Comparison of ENCODE assay signal across 30 mouse cellular contexts in the genomic region with DNA sequence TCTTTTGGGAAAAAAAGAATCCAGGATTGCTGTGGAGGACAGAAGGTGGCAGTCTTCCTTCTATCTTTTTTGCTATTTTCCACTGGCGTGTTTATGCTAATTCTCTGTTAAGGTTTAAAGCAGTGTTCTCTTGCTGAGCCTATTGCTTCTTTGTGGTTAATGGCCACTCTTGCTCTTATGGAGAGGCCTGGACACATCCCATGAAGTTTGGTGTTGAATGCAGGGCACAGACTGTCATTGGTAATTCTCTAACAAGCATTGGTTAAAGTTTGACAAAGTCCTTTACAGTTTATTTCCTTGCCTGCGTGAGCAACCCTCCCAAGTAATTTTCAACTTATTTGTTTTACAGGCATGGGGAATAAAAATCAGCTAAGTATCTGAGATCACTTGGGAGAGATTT.
DNase-seq lines count a peak whose midpoint lies in the region; ATAC-seq and TF ChIP-seq lines count a peak whose summit lies in the region.
"Had no signal": no experiment of that assay in that cellular context is flagged by ENCODE, and none has a peak within 500 bp of the region (broad histone marks: within the 10 kb centered on the region; RNA-seq: fewer than 3 reads in every experiment).

No protein-coding gene starts in this region.

- no peak overlapping the region for H3K4me2 ChIP-seq in kidney, postnatal 0 days (ENCODE audit: low read length)
- H3K4me2 ChIP-seq in lung, embryonic 14.5 days = no peak overlapping the region
- H3K4me2 ChIP-seq in CH12.LX (ENCODE audit: insufficient read depth, low read depth, poor library complexity, severe bottlenecking) = no peak overlapping the region
- H3K4me2 ChIP-seq: embryonic facial prominence, embryonic 13.5 days; forebrain, embryonic 12.5 days; heart, embryonic 13.5 days; hindbrain, embryonic 14.5 days had no signal

- no peak overlapping the region for H3K4me3 ChIP-seq in kidney, postnatal 0 days (replicated peaks; ENCODE audit: low read depth, low read length)
- no peak overlapping the region for H3K4me3 ChIP-seq in lung, embryonic 14.5 days (ENCODE audit: low read depth, low read length)
- H3K4me3 ChIP-seq in CH12.LX (replicated peaks in 1 of 3; ENCODE audit: low read depth in 2 of 3, low read length in 2 of 3, poor library complexity in 1 of 3) = no peak overlapping the region
- H3K4me3 ChIP-seq: embryonic facial prominence, embryonic 10.5 days; embryonic facial prominence, embryonic 13.5 days; erythroblast, embryonic 14.5 days; forebrain, embryonic 12.5 days; heart, adult 2 months; heart, embryonic 10.5 days; heart, embryonic 13.5 days had no signal

- TF ChIP-seq RAD21 in CH12.LX (IDR thresholded peaks at IDR 0.05; ENCODE audit: low read depth, low read length) = peak; percentile 1; the same call in 1 of the 2 replicates

- H3K27ac ChIP-seq in kidney, postnatal 0 days = no peak overlapping the region
- no peak overlapping the region for H3K27ac ChIP-seq in lung, embryonic 14.5 days (ENCODE audit: low read depth)
- no peak overlapping the region for H3K27ac ChIP-seq in CH12.LX (ENCODE audit: insufficient read depth, low read depth)
- H3K27ac ChIP-seq: embryonic facial prominence, embryonic 10.5 days; embryonic facial prominence, embryonic 13.5 days; forebrain, embryonic 12.5 days; heart, adult 2 months; heart, embryonic 10.5 days; heart, embryonic 13.5 days; hindbrain, embryonic 14.5 days; hindbrain, postnatal 0 days had no signal

- H3K4me1 ChIP-seq in kidney, postnatal 0 days (replicated peaks; ENCODE audit: insufficient read depth, low read length) = no peaks in the 10 kb centered on the region
- no peaks in the 10 kb centered on the region for H3K4me1 ChIP-seq in lung, embryonic 14.5 days (ENCODE audit: insufficient read depth)
- no peaks in the 10 kb centered on the region for H3K4me1 ChIP-seq in CH12.LX (ENCODE audit: control insufficient read depth in 1 of 2, insufficient read depth in 2 of 2)
- H3K4me1 ChIP-seq: embryonic facial prominence, embryonic 10.5 days; embryonic facial prominence, embryonic 13.5 days; forebrain, embryonic 12.5 days; heart, embryonic 10.5 days; heart, embryonic 13.5 days had no signal

- H3K9ac ChIP-seq in kidney, postnatal 0 days (ENCODE audit: low read depth, low read length) = no peak overlapping the region
- no peak overlapping the region for H3K9ac ChIP-seq in lung, embryonic 14.5 days
- H3K9ac ChIP-seq in CH12.LX (ENCODE audit: insufficient read depth, low read depth) = no peak overlapping the region
- H3K9ac ChIP-seq: embryonic facial prominence, embryonic 13.5 days; forebrain, embryonic 12.5 days; heart, embryonic 13.5 days; hindbrain, embryonic 14.5 days had no signal

- TF ChIP-seq EP300 in CH12.LX (IDR thresholded peaks at IDR 0.05; ENCODE audit: low read length) = no peak

- TF ChIP-seq CTCF in kidney, postnatal 0 days (IDR thresholded peaks at IDR 0.05; ENCODE audit: low read depth) = peak; percentile 11; the same call in 1 of the 2 replicates
- no peak for TF ChIP-seq CTCF in lung, embryonic 14.5 days (IDR thresholded peaks at IDR 0.05; ENCODE audit: low read depth)
- TF ChIP-seq CTCF in CH12.LX (conservative IDR thresholded peaks at IDR 0.05 in 1 of 2, IDR thresholded peaks at IDR 0.05 in 1 of 2; ENCODE audit: low read depth in 2 of 2, low read length in 2 of 2) = no peak

- no peak for TF ChIP-seq POLR2A in CH12.LX (IDR thresholded peaks at IDR 0.05; ENCODE audit: low read depth, low read length)

- H3K27me3 ChIP-seq in kidney, postnatal 0 days (ENCODE audit: insufficient read depth, low read length) = no peaks in the 10 kb centered on the region
- no peaks in the 10 kb centered on the region for H3K27me3 ChIP-seq in lung, embryonic 14.5 days (ENCODE audit: insufficient read depth, low read length)
- no peaks in the 10 kb centered on the region for H3K27me3 ChIP-seq in CH12.LX (replicated peaks)
- H3K27me3 ChIP-seq: embryonic facial prominence, embryonic 13.5 days; forebrain, embryonic 12.5 days; heart, embryonic 13.5 days; Patski had no signal

- no peaks in the 10 kb centered on the region for H3K79me2 ChIP-seq in CH12.LX (replicated peaks; ENCODE audit: control insufficient read depth, extremely low read depth, insufficient read depth, poor library complexity, severe bottlenecking)

- ATAC-seq in kidney, postnatal 0 days (replicated peaks; ENCODE audit: low FRiP score, low read depth) = no peak
- ATAC-seq in lung, embryonic 14.5 days (ENCODE audit: insufficient read depth) = no peak
- ATAC-seq: forebrain, embryonic 16.5 days; hindbrain, postnatal 0 days; Patski had no signal

- 59% methylated on average over 2 of the region's 2 CpGs for WGBS in kidney, postnatal 0 days
- WGBS in lung, embryonic 14.5 days = 73% methylated on average over 2 of the region's 2 CpGs

- no peaks in the 10 kb centered on the region for H3K36me3 ChIP-seq in kidney, postnatal 0 days (ENCODE audit: insufficient read depth, low read length)
- H3K36me3 ChIP-seq in lung, embryonic 14.5 days (ENCODE audit: insufficient read depth) = no peaks in the 10 kb centered on the region
- H3K36me3 ChIP-seq in CH12.LX (replicated peaks in 1 of 2; ENCODE audit: control insufficient read depth in 1 of 2, insufficient read depth in 1 of 2, low read length in 1 of 2) = no peaks in the 10 kb centered on the region
- H3K36me3 ChIP-seq: embryonic facial prominence, embryonic 10.5 days; embryonic facial prominence, embryonic 13.5 days; forebrain, embryonic 12.5 days; G1E; heart, embryonic 10.5 days; heart, embryonic 13.5 days had no signal

- H3K9me3 ChIP-seq in kidney, postnatal 0 days (replicated peaks; ENCODE audit: low read length) = no peaks in the 10 kb centered on the region
- no peaks in the 10 kb centered on the region for H3K9me3 ChIP-seq in lung, embryonic 14.5 days (ENCODE audit: low read depth, low read length)
- H3K9me3 ChIP-seq in CH12.LX (replicated peaks; ENCODE audit: low read length) = no peaks in the 10 kb centered on the region
- H3K9me3 ChIP-seq: embryonic facial prominence, embryonic 10.5 days; embryonic facial prominence, embryonic 13.5 days; forebrain, embryonic 12.5 days; G1E; heart, embryonic 10.5 days; heart, embryonic 13.5 days had no signal

- peak; percentile 1 for DNase-seq in kidney, adult 9 months
- no peak for DNase-seq in kidney, postnatal 4 days
- DNase-seq in kidney, postnatal 0 days (ENCODE audit: low spot score) = peak; percentile 5
- DNase-seq in kidney, postnatal 25 days = no peak
- peak; percentile 8 for DNase-seq in lung, embryonic 14.5 days
- DNase-seq in lung, postnatal 25 days (ENCODE audit: low spot score) = no peak
- DNase-seq in CH12.LX (ENCODE audit: extremely low read depth) = no peak
- DNase-seq in cerebellum, postnatal 14 days = no peak
- DNase-seq: adrenal gland, postnatal 10 days; cerebellum, adult 11 months; cerebellum, adult 2 months; cerebellum, adult 9-11 months; cerebellum, postnatal 36 days; embryo, embryonic 11 days; gastrocnemius, postnatal 10 days; gastrocnemius, postnatal 36 days; heart, adult 2 months; heart, postnatal 14 days; heart, postnatal 4 days had no signal

- dilution Hi-C loops in CH12.LX (cut with MboI; ENCODE audit: extremely low pct_ligation_motif_present, extremely low pct_unique_long_range_greater_than_20kb, low sequenced_read_pairs) = no loop called here

- in situ Hi-C loops in CH12.LX (cut with MboI; ENCODE audit: low pct_ligation_motif_present, low pct_unique_long_range_greater_than_20kb, low sequenced_read_pairs) = no loop called here

TF ChIP-seq in CH12.LX, 34 proteins besides CTCF, POLR2A, EP300 and RAD21:
- TF ChIP-seq TBP (conservative IDR thresholded peaks at IDR 0.05; ENCODE audit: low read depth, low read length) (no peak), E2F4 (IDR thresholded peaks at IDR 0.05; ENCODE audit: insufficient replicate concordance, low read depth, low read length) (no peak), CHD2 (IDR thresholded peaks at IDR 0.05; ENCODE audit: low read length) (no peak), USF1 (IDR thresholded peaks at IDR 0.05; ENCODE audit: low read depth, low read length) (no peak), MAX (IDR thresholded peaks at IDR 0.05; ENCODE audit: low read length) (no peak), TCF12 (IDR thresholded peaks at IDR 0.05; ENCODE audit: low read depth, low read length) (no peak), CHD1 (IDR thresholded peaks at IDR 0.05; ENCODE audit: low read depth, low read length) (no peak), HCFC1 (IDR thresholded peaks at IDR 0.05; ENCODE audit: low read depth, low read length) (no peak), JUND (conservative IDR thresholded peaks at IDR 0.05; ENCODE audit: low read depth, low read length) (no peak), POLR2AphosphoS2 (IDR thresholded peaks at IDR 0.05; ENCODE audit: low read depth, low read length) (no peak), SMC3 (IDR thresholded peaks at IDR 0.05; ENCODE audit: low read depth, low read length) (no peak), ZKSCAN1 (IDR thresholded peaks at IDR 0.05; ENCODE audit: borderline replicate concordance, low read depth, low read length) (no peak), USF2 (conservative IDR thresholded peaks at IDR 0.05; ENCODE audit: low read depth, low read length) (no peak), NRF1 (IDR thresholded peaks at IDR 0.05; ENCODE audit: low read depth, low read length) (no peak), JUN (IDR thresholded peaks at IDR 0.05; ENCODE audit: insufficient read depth, low read depth, low read length) (no peak), UBTF (IDR thresholded peaks at IDR 0.05; ENCODE audit: low read depth, low read length) (no peak)

Comparison
In these comparisons a context has a peak if more than half of its experiments do, and no peak if none do; other contexts are left out.
1. DNase-seq: peak in kidney, adult 9 months (single experiment), kidney, postnatal 0 days (single experiment) and lung, embryonic 14.5 days (single experiment); none in kidney, postnatal 4 days (0 of 2), kidney, postnatal 25 days (0 of 2), lung, postnatal 25 days (single experiment), CH12.LX (single experiment) and cerebellum, postnatal 14 days (0 of 2).